Mouse (Mus musculus) granulocyte monocyte progenitor cell, adult 5-6 weeks (primary cell): Measurements from ENCODE around the gene Crim1. TPM values are rescaled to one million over a fixed set of nuclear protein-coding genes. Genes with fewer than 3 reads are reported as not detected.

Experiments used
- ATAC-seq: replicated peaks from 2 replicates; pipeline ENCODE4 v1.8.0; 2016; ENCODE audit warnings: mild to moderate bottlenecking, moderate TSS enrichment, inconsistent platforms; ENCODE audit not compliant: poor library complexity, severe bottlenecking
- total RNA-seq, 2 experiments: library from RNA; stranded (forward) in 1 of 2; stranded (reverse) in 1 of 2; fragments of 200-712, 200-1000 nt in 1 of 2; fragments of >200 nt in 1 of 2; fragmentation: Nextera tagmentation in 1 of 2; gene quantifications; 2 replicates each; pipeline ENCODE4 v1.2.3; 2014 to 2017

The Crim1 gene
- total RNA-seq, 2 experiments from 2014 or later = 0.67 to 1.7 TPM

- ATAC-seq = no peak
These were observed 203.8 kb downstream of the Crim1 start for GRCm38 (mm10) chr17:78403804-78404203.

- ATAC-seq = no peak
These were observed 205.3 kb downstream of the Crim1 start for GRCm38 (mm10) chr17:78405336-78405735.

DNA sequence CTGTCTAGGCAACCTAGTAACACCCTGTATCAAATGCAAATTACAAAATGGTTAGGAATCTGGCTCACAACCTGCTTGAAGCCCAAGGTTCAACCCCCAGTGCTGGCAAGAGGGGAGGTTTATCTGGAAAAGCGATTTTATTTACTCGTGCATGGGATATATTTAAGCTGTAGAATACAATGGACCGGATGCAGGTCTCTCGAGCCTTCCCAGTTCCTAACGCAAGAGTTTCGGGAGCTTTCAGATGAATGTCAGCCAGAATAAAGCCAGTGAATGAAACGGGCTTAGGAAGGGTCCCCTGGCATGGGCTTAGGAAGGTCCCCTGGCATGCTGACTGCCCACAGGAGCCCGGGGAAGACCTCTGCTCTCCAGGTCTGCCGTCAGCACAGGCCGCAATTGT, 206.8 kb downstream of the Crim1 start:
- no peak for ATAC-seq

DNA sequence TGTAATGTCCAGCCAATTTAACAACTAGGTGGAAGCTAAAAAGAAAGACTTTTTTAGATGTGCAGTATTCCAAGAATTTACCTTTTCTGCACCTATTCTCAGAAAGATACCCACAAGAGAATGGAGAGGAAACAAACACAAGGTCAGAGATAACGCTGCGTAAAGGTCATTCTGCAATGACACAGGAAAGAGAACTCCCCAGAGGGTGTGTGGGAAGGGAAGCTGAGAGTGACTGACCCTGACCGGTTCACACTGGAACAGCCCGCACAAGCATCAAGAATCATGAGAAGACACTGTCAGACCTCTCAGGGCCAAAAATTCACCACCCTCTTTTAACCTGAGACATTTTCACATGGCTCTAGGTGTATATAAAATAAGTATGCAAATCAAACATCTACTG, 207.5 kb downstream of the Crim1 start:
- ATAC-seq = no peak

DNA sequence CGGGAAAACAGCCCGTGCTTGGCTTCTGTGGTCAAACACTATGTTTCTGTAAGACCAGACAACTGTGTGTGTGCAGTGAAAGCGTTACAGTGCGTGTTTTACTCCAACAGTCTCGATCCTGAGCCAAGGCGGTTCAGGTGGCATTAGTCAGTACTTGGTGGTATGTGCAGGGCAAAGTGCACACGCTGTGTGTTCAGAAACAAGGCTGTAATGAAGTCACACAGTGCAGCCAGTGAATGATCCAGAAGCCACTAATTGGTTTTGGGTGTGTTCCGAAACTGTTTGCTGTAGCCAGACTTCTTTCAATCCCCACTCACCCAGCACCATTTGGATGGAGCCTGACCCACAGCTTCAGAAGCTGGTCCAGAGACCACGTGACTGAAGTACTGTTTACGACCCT, 208.3 kb downstream of the Crim1 start:
- ATAC-seq = no peak

- ATAC-seq = no peak
These were observed 209.9 kb downstream of the Crim1 start for GRCm38 (mm10) chr17:78409900-78410299.

DNA sequence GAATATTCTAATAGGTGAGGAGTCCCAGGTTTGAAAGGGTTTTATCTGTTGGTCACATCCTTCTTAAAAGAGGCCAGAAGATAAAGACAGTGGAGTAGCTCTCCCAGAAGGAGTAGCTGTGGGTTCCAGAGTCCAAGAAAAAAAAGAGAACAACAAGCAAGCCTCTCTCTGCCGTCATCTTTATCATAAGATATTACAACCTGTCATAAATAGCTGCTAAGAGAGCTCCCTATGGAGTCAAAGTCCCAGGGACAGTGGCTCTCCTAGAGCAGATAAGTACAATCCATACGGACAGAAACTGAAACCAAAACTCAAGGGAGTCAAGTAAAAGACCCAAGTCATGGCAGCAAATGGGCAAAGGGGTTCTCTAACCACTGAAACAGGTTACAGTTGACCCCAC, 215.2 kb downstream of the Crim1 start:
- ATAC-seq = no peak

DNA sequence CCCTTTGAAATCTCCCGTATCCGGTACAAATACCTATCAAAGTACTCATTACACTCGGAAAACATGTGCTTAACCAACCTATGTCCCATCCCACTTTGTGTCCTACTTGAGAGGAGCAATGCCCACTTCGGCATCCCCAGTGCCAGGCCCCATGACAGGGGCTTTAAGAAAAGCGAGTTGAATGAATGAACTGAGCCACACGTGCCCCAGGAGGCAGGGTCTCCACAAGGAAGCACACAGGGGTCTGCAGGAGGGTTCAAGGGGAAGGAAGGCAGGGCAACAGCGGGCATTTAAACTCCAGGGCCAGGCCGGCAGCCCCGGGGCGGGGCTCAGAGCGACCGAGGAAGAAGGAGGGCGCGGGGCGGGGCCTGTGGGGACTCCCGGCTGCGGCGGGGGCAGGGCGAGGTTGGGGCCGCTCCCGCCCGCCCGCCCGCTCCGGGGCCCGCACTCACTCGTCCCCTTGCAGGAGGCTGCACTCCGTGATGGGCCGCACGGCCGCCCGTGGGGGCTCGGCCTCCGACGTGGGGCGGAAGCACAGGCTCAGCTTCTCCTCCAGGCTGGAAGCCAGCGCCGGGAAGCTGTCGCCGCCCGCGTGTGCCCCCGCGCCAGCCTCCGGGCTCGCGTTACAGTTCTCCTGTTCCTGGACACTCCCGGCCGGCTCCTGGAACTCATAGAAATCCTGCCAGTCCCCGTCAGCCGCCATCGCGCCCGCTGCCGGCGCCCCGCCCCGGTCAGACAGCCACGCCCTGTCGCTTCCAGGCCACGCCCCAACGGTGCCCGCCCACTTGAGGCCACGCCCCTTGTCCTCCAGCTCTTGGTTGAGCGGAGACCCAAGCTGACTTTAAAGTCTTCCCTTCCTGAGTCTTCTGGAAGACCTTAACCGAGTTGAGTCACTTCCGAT, 217.6 kb downstream of the Crim1 start, which contains the start of gene Fez2:
Gene Fez2 (minus strand): TSS at position 772 of the 901 bp plus-strand sequence.
- ATAC-seq = peak; percentile 88

- ATAC-seq = no peak
These were observed 219.2 kb downstream of the Crim1 start for GRCm38 (mm10) chr17:78419216-78419615.

- ATAC-seq = no peak
These were observed 225.0 kb downstream of the Crim1 start for GRCm38 (mm10) chr17:78425026-78425425.

Other genes starting within 250 kb of the Crim1 start
- 5.6 and 9.2 TPM in 2 replicates for gene Fez2, start 217.9 kb downstream of the Crim1 start, total RNA-seq (2014; fragmentation: Nextera tagmentation)
- 10.6 and 13.0 TPM in 2 replicates for gene Fez2, start 217.9 kb downstream of the Crim1 start, total RNA-seq (2017)